Mouse (Mus musculus) kidney, embryonic 16.5 days (tissue): ENCODE data around the gene Atrip. TPM values are rescaled to one million over a fixed set of nuclear protein-coding genes. Genes with fewer than 3 reads are reported as not detected.
A peak's percentile ranks its signal among the peaks of the same experiment; 100 is the strongest.

Experiments used
- ATAC-seq: fragments of 200-750 bp; cut with Nextera tagmentation; 2 replicates; pipeline ENCODE4 v1.8.0; 2017; ENCODE audit warnings: moderate TSS enrichment; ENCODE audit not compliant: low FRiP score, low TSS enrichment
- H3K27ac ChIP-seq: fragments of 300-500 bp; sonication (generic); 2 replicates; pipeline ENCODE4 v1.5.1; 2014; ENCODE audit warnings: low read length
- H3K27me3 ChIP-seq: fragments of 300-500 bp; sonication (generic); 2 replicates; pipeline ENCODE4 v1.6.1; 2014; ENCODE audit warnings: low read length, control low read depth, mixed read lengths; ENCODE audit not compliant: insufficient read depth
- H3K36me3 ChIP-seq: fragments of 300-500 bp; sonication (generic); 2 replicates; pipeline ENCODE4 v1.6.1; 2014; ENCODE audit warnings: low read length, control low read depth, mixed read lengths; ENCODE audit not compliant: insufficient read depth
- H3K4me1 ChIP-seq: fragments of 300-500 bp; sonication (generic); 2 replicates; pipeline ENCODE4 v1.6.1; 2014; ENCODE audit warnings: low read length, control low read depth, mixed read lengths; ENCODE audit not compliant: insufficient read depth
- H3K4me2 ChIP-seq: fragments of 300-500 bp; sonication (generic); replicated peaks from 2 replicates; pipeline ENCODE4 v1.6.1; 2014; ENCODE audit warnings: low read depth, low read length
- H3K4me3 ChIP-seq: fragments of 300-500 bp; sonication (generic); 2 replicates; pipeline ENCODE4 v1.5.1; 2014; ENCODE audit warnings: mild to moderate bottlenecking, low read length
- H3K9ac ChIP-seq: fragments of 300-500 bp; sonication (generic); replicated peaks from 2 replicates; pipeline ENCODE4 v1.6.1; 2014; ENCODE audit warnings: low read length
- H3K9me3 ChIP-seq: fragments of 300-500 bp; sonication (generic); 2 replicates; pipeline ENCODE4 v1.6.1; 2016; ENCODE audit warnings: low read length, control low read depth
- WGBS: fragments of 180-500 bp; shearing (Covaris S2); extraction: QIAGEN DNeasy Blood & Tissue Kit; methylation state at CpG from one replicate; pipeline ENCODE4 v1.1.7; 2014; 5-methylcytosine and 5-hydroxymethylcytosine counted together
- polyA plus RNA-seq: library from polyadenylated mRNA; unstranded; fragments of >200 nt; fragmentation: Nextera tagmentation; extraction: Ambion mirVana; gene quantifications from 2 replicates; pipeline ENCODE4 v1.2.1, GENCODE M21; 2015

Atrip gene
- polyA plus RNA-seq, 1 experiment from 2014 or later, result 26.7 TPM

DNA sequence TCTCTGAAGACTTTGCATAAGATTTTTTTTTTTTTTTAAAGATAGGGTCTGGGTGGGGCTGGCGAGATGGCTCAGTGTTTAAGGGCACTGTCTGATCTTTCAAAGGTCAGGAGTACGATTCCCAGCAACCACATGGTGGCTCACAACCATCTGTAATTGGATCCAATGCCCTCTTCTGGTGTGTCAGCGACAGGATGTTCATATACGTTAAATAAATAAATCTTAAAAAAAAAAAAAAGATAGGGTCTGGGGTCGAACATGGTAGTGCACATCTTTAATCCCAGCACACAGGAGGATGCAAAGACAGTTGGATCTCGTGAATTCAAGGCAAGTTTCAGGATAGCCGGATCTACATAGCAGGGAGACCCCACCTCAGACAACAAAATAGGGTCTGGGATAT is 24.6 kb downstream of the Atrip start:
- Histone ChIP-seq H3K36me3 (peaks cover 14% of the 10 kb centered on the region; the same call in 1 of the 2 replicates), H3K4me3 (no peak overlapping the region), H3K9me3 (no peaks in the 10 kb centered on the region), H3K4me1 (peaks cover 2% of the 10 kb centered on the region), H3K27ac (no peak overlapping the region), H3K9ac (no peak overlapping the region), H3K4me2 (no peak overlapping the region), H3K27me3 (no peaks in the 10 kb centered on the region)
- no peak for ATAC-seq
- WGBS, result 78% methylated on average over 7 of the region's 7 CpGs

DNA sequence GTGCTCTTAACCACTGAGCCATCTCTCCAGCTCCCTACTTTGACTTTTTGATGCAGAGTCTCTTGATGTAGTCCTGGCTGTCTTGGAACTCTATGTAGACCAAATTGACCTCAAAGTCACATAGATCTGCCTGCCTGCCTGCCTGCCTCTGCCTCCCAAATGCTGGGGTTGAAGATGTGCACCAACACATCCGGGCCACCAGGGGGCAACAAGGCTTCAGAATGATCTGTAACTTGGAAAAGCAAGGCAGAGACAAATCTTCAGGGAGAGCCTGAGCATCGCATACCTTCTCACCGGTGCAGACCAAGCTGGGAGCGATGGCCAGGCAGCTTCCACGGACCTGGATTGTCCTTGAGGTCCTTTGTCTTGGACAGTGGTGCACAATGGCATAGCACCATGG is 27.6 kb downstream of the Atrip start:
- H3K4me1 ChIP-seq, result no peaks in the 10 kb centered on the region; the same call in 1 of the 2 replicates
- no peak for ATAC-seq
- no peaks in the 10 kb centered on the region for H3K9me3 ChIP-seq
- H3K27me3 ChIP-seq, result no peaks in the 10 kb centered on the region
- no peak overlapping the region for H3K4me2 ChIP-seq
- no peak overlapping the region for H3K9ac ChIP-seq
- H3K36me3 ChIP-seq, result peaks cover 4% of the 10 kb centered on the region; the same call in 1 of the 2 replicates
- no peak overlapping the region for H3K4me3 ChIP-seq
- H3K27ac ChIP-seq, result no peak overlapping the region
- 46% methylated on average over 5 of the region's 5 CpGs for WGBS

GRCm38 (mm10) chr9:109041351-109041750 is 32.6 kb downstream of the Atrip start:
- no peak overlapping the region; the same call in 1 of the 2 replicates for H3K4me2 ChIP-seq

DNA sequence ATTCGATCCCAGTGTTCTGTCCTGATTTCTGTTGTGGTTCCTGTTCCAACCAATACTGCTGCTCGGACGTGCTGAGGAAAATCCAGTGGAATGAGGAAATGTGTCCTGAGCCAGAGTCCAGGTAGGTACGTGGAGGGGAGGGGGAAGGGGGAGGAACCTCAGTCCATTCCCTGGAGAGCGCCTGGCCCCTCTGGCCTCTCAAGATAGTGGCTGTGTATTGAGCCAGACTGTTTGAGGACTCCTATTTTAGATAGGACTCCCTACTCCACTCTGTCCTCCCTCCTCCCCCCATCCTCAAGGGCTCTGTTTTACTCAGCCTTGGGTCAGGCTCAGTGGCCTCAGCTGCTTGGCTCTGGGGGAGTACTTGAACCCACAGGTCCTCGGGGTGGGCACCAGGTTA is 33.0 kb downstream of the Atrip start:
- Histone ChIP-seq H3K36me3 (no peaks in the 10 kb centered on the region), H3K4me1 (peaks cover 22% of the 10 kb centered on the region), H3K4me2 (peak overlapping the region; percentile 82; the same call in 1 of the 2 replicates), H3K27me3 (no peaks in the 10 kb centered on the region), H3K9ac (0 out of 2 replicates have a peak overlapping the region, but pooled peaks have one; percentile 22), H3K27ac (0 out of 2 replicates have a peak overlapping the region, but pooled peaks have one; percentile 12), H3K4me3 (no peak overlapping the region; the same call in 1 of the 2 replicates), H3K9me3 (no peaks in the 10 kb centered on the region)
- 0 out of 2 replicates have a peak, but pooled peaks have one; percentile 20 for ATAC-seq
- 62% methylated on average over 6 of the region's 6 CpGs for WGBS

More at GRCm38 (mm10) chr9:109041351-109041750, 32.6 kb downstream of the Atrip start:
- H3K9me3 ChIP-seq, result no peaks in the 10 kb centered on the region
- 75% methylated on average over 7 of the region's 7 CpGs for WGBS
- H3K9ac ChIP-seq, result no peak overlapping the region
- no peaks in the 10 kb centered on the region for H3K36me3 ChIP-seq
- peaks cover 22% of the 10 kb centered on the region for H3K4me1 ChIP-seq
- H3K27ac ChIP-seq, result no peak overlapping the region
- H3K4me3 ChIP-seq, result no peak overlapping the region
- H3K27me3 ChIP-seq, result no peaks in the 10 kb centered on the region
- ATAC-seq, result no peak

DNA sequence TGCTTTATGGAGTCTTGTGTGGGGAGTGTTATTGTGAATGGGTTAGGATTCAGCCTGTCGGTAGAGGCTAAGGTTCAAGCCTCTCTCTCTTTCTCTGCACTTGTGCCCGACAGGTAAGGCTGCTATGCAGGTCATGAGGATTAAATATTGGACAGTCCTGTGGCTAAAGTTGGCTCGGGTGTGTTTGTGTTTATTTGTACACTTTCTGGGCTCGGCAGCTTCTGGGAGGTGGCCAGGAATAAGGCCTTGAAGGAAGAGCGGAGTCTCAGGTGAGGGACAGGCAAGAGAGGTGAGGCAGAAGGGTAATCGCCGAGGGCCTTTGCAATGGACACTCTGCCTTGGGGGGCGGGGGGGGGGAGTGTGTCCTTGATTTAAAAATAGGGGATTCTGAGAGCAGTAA is 33.7 kb downstream of the Atrip start:
- peak overlapping the region; percentile 82 for H3K4me2 ChIP-seq
- 77% methylated on average over 8 of the region's 8 CpGs for WGBS
- H3K9me3 ChIP-seq, result no peaks in the 10 kb centered on the region
- no peak overlapping the region for H3K4me3 ChIP-seq
- H3K9ac ChIP-seq, result no peak overlapping the region
- H3K27ac ChIP-seq, result no peak overlapping the region
- H3K36me3 ChIP-seq, result no peaks in the 10 kb centered on the region
- ATAC-seq, result no peak
- no peaks in the 10 kb centered on the region for H3K27me3 ChIP-seq
- peaks cover 22% of the 10 kb centered on the region for H3K4me1 ChIP-seq

- Histone ChIP-seq H3K9me3 (no peaks in the 10 kb centered on the region), H3K4me1 (peaks cover 22% of the 10 kb centered on the region), H3K27me3 (no peaks in the 10 kb centered on the region), H3K4me2 (peak overlapping the region; percentile 82), H3K4me3 (peak overlapping the region; percentile 77), H3K36me3 (no peaks in the 10 kb centered on the region), H3K9ac (no peak overlapping the region), H3K27ac (no peak overlapping the region)
- WGBS, result 73% methylated on average over 4 of the region's 4 CpGs
- no peak for ATAC-seq
These were observed 34.2 kb downstream of the Atrip start for GRCm38 (mm10) chr9:109039681-109040080.

- Histone ChIP-seq H3K4me1 (peaks cover 22% of the 10 kb centered on the region), H3K4me2 (peak overlapping the region; percentile 82), H3K27me3 (no peaks in the 10 kb centered on the region), H3K9ac (peak overlapping the region; percentile 84), H3K36me3 (no peaks in the 10 kb centered on the region), H3K9me3 (no peaks in the 10 kb centered on the region), H3K4me3 (peak overlapping the region; percentile 77), H3K27ac (peak overlapping the region; percentile 86)
- WGBS, result 24% methylated on average over 8 of the region's 8 CpGs
- peak; percentile 61 for ATAC-seq
These were observed 35.0 kb downstream of the Atrip start for GRCm38 (mm10) chr9:109038901-109039364.

GRCm38 (mm10) chr9:109038086-109038895 is 35.6 kb downstream of the Atrip start, which contains the start of gene Shisa5:
Gene Shisa5, plus strand, starts transcription at chr9:109038565.
- Histone ChIP-seq H3K27ac (peak within 1 kb of the TSS; percentile 86), H3K9ac (peak within 1 kb of the TSS; percentile 84), H3K36me3 (no peaks in the 10 kb centered on the region), H3K4me3 (peak within 1 kb of the TSS; percentile 77), H3K9me3 (no peaks in the 10 kb centered on the region), H3K4me2 (peak within 1 kb of the TSS; percentile 82), H3K4me1 (peaks cover 22% of the 10 kb centered on the region), H3K27me3 (no peaks in the 10 kb centered on the region)
- peak; percentile 95 for ATAC-seq
- WGBS, result under 1% methylated on average over 34 of the region's 40 CpGs

GRCm38 (mm10) chr9:109032435-109032834 is 41.5 kb downstream of the Atrip start:
- Histone ChIP-seq H3K27me3 (no peaks in the 10 kb centered on the region), H3K4me3 (no peak overlapping the region), H3K36me3 (no peaks in the 10 kb centered on the region; the same call in 1 of the 2 replicates), H3K4me2 (no peak overlapping the region), H3K9ac (no peak overlapping the region), H3K9me3 (no peaks in the 10 kb centered on the region), H3K27ac (no peak overlapping the region), H3K4me1 (no peaks in the 10 kb centered on the region)
- 81% methylated on average over 6 of the region's 6 CpGs for WGBS
- no peak for ATAC-seq

GRCm38 (mm10) chr9:109031686-109032085 is 42.2 kb downstream of the Atrip start:
- no peak overlapping the region for H3K4me2 ChIP-seq
- ATAC-seq, result no peak
- no peaks in the 10 kb centered on the region for H3K9me3 ChIP-seq
- no peak overlapping the region for H3K27ac ChIP-seq
- no peaks in the 10 kb centered on the region for H3K27me3 ChIP-seq
- no peak overlapping the region for H3K4me3 ChIP-seq
- WGBS, result 75% methylated on average over 8 of the region's 8 CpGs
- H3K4me1 ChIP-seq, result no peaks in the 10 kb centered on the region
- no peak overlapping the region for H3K9ac ChIP-seq
- H3K36me3 ChIP-seq, result no peaks in the 10 kb centered on the region; the same call in 1 of the 2 replicates
